Mouse (Mus musculus): ENCODE measurements around the gene Ctdspl. TPM values are rescaled to one million over a fixed set of nuclear protein-coding genes. Genes with fewer than 3 reads are reported as not detected.

Gene Ctdspl
- polyA plus RNA-seq, 1 experiment from 2014 or later: 9.0 TPM

DNA sequence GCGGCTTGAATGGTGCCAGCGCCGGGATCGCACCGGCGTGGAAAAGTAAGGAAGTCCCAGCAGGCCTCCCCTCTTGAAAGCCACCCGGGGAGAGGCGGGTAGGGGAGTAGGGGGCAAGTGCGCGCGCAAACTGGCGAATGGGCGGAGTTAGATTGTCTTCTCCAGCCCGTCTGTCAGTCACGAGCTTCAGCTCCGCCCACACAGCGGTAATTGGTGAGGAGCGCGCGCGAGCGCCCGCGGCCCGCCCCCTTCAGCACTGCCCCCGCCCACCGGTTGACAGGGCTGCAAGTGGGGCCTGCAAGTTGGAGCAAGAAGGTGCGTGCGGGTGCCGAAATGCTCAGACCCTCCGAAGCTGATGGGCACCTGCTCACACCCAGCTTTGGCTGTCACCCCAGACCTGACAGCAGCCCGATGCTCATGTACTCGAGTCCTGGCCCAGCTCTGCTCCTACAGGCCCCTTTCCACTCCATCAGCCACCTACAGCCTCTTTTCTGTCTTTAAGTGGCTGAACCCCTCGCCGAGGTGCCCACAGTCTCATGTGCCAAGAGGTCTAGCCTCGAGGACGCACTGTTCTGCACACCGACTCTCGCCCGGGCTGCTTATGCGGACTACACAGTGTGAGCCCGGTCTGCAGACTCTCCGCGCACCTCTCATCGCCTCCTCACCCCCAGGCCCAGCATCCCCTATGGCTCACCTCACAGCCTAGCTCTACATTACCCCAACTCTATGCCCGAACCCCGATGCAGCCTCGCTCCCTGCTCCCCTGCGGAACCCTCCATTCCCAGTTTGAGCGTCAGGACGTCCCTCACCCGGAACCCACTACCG is 755 bp upstream of the Ctdspl start:
- peak overlapping the region; percentile 59 for H3K27ac ChIP-seq (ENCODE audit: low read depth, low read length)
- H3K4me3 ChIP-seq (ENCODE audit: low read depth, low read length): peak overlapping the region; percentile 73
- no peaks in the 10 kb centered on the region for H3K27me3 ChIP-seq (ENCODE audit: control insufficient read depth, insufficient read depth, low read length)
- peak; percentile 99 for DNase-seq (ENCODE audit: low spot score)
- H3K9ac ChIP-seq (ENCODE audit: low read length): peak overlapping the region; percentile 82
- peak; percentile 89 for ATAC-seq (replicated peaks; ENCODE audit: low FRiP score)
- H3K4me1 ChIP-seq (replicated peaks; ENCODE audit: control insufficient read depth, insufficient read depth, low read length): peaks cover 7% of the 10 kb centered on the region; the same call in 1 of the 2 replicates
- H3K36me3 ChIP-seq (ENCODE audit: control insufficient read depth, insufficient read depth, low read length): no peaks in the 10 kb centered on the region
- peak overlapping the region; percentile 96 for H3K4me2 ChIP-seq (ENCODE audit: low read depth, low read length, severe bottlenecking)
- H3K9me3 ChIP-seq (ENCODE audit: control insufficient read depth, low read length): no peaks in the 10 kb centered on the region
- under 1% methylated on average over 53 of the region's 53 CpGs for WGBS

GRCm38 (mm10) chr9:118926688-118927321 is 552 bp downstream of the Ctdspl start:
- peak overlapping the region; percentile 59; the same call in 1 of the 2 replicates for H3K27ac ChIP-seq (ENCODE audit: low read depth, low read length)

GRCm38 (mm10) chr9:118927501-118927900 is 1.2 kb downstream of the Ctdspl start:
- Histone ChIP-seq H3K4me3 (ENCODE audit: low read depth, low read length) (peak overlapping the region; percentile 73), H3K36me3 (ENCODE audit: control insufficient read depth, insufficient read depth, low read length) (no peaks in the 10 kb centered on the region), H3K27ac (ENCODE audit: low read depth, low read length) (no peak overlapping the region), H3K4me1 (replicated peaks; ENCODE audit: control insufficient read depth, insufficient read depth, low read length) (peaks cover 5% of the 10 kb centered on the region; the same call in 1 of the 2 replicates), H3K4me2 (ENCODE audit: low read depth, low read length, severe bottlenecking) (peak overlapping the region; percentile 96), H3K9me3 (ENCODE audit: control insufficient read depth, low read length) (no peaks in the 10 kb centered on the region), H3K27me3 (ENCODE audit: control insufficient read depth, insufficient read depth, low read length) (no peaks in the 10 kb centered on the region), H3K9ac (ENCODE audit: low read length) (peak overlapping the region; percentile 82; the same call in 1 of the 2 replicates)
- no peak for DNase-seq (ENCODE audit: low spot score)
- no peak for ATAC-seq (replicated peaks; ENCODE audit: low FRiP score)
- 58% methylated on average over 8 of the region's 8 CpGs for whole genome bisulfite sequencing

More at GRCm38 (mm10) chr9:118926688-118927321, 552 bp downstream of the Ctdspl start:
- Histone ChIP-seq H3K9ac (ENCODE audit: low read length) (peak overlapping the region; percentile 82), H3K4me3 (ENCODE audit: low read depth, low read length) (peak overlapping the region; percentile 73), H3K4me1 (replicated peaks; ENCODE audit: control insufficient read depth, insufficient read depth, low read length) (peaks cover 5% of the 10 kb centered on the region; the same call in 1 of the 2 replicates), H3K4me2 (ENCODE audit: low read depth, low read length, severe bottlenecking) (peak overlapping the region; percentile 96), H3K36me3 (ENCODE audit: control insufficient read depth, insufficient read depth, low read length) (no peaks in the 10 kb centered on the region), H3K27me3 (ENCODE audit: control insufficient read depth, insufficient read depth, low read length) (no peaks in the 10 kb centered on the region), H3K9me3 (ENCODE audit: control insufficient read depth, low read length) (no peaks in the 10 kb centered on the region)
- peak; percentile 70 for DNase-seq (ENCODE audit: low spot score)
- WGBS: 3% methylated on average over 51 of the region's 68 CpGs
- ATAC-seq (replicated peaks; ENCODE audit: low FRiP score): peak; percentile 16; the same call in 1 of the 2 replicates

- Histone ChIP-seq H3K9ac (ENCODE audit: low read length) (no peak overlapping the region), H3K36me3 (ENCODE audit: control insufficient read depth, insufficient read depth, low read length) (no peaks in the 10 kb centered on the region), H3K4me3 (ENCODE audit: low read depth, low read length) (no peak overlapping the region), H3K9me3 (ENCODE audit: control insufficient read depth, low read length) (no peaks in the 10 kb centered on the region), H3K27me3 (ENCODE audit: control insufficient read depth, insufficient read depth, low read length) (no peaks in the 10 kb centered on the region), H3K27ac (ENCODE audit: low read depth, low read length) (no peak overlapping the region), H3K4me2 (ENCODE audit: low read depth, low read length, severe bottlenecking) (peak overlapping the region; percentile 96; the same call in 1 of the 2 replicates), H3K4me1 (replicated peaks; ENCODE audit: control insufficient read depth, insufficient read depth, low read length) (peaks cover 5% of the 10 kb centered on the region; the same call in 1 of the 2 replicates)
- no peak for ATAC-seq (replicated peaks; ENCODE audit: low FRiP score)
- 59% methylated on average over 2 of the region's 2 CpGs for WGBS
- DNase-seq (ENCODE audit: low spot score): no peak
Measured at GRCm38 (mm10) chr9:118928007-118928406, 1.8 kb downstream of the Ctdspl start.

DNA sequence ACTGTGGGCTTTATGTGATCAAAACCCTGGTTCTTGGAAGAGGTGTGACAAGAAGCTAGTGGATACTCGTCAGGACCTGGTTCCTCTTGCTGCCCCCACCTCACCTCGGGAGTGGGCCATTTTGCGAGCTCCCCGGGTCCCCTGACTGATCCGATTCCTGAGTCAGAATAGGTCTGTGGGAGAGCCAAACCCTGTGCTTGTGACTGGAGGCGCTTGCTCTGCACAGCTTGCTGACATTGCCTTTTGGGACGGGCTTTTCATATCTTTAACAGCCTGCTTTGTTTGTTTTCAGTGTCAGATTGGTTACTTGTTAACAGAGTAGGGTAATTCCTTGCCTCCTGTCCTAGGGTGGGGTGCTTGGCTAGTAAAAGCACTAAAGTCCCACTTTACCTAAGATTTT is 2.4 kb downstream of the Ctdspl start:
- DNase-seq (ENCODE audit: low spot score): no peak
- Histone ChIP-seq H3K9ac (ENCODE audit: low read length) (no peak overlapping the region), H3K36me3 (ENCODE audit: control insufficient read depth, insufficient read depth, low read length) (no peaks in the 10 kb centered on the region), H3K27me3 (ENCODE audit: control insufficient read depth, insufficient read depth, low read length) (no peaks in the 10 kb centered on the region), H3K9me3 (ENCODE audit: control insufficient read depth, low read length) (no peaks in the 10 kb centered on the region), H3K4me2 (ENCODE audit: low read depth, low read length, severe bottlenecking) (no peak overlapping the region), H3K4me3 (ENCODE audit: low read depth, low read length) (no peak overlapping the region), H3K4me1 (replicated peaks; ENCODE audit: control insufficient read depth, insufficient read depth, low read length) (peaks cover 5% of the 10 kb centered on the region; the same call in 1 of the 2 replicates), H3K27ac (ENCODE audit: low read depth, low read length) (no peak overlapping the region)
- no peak for ATAC-seq (replicated peaks; ENCODE audit: low FRiP score)
- 58% methylated on average over 7 of the region's 7 CpGs for WGBS

- ATAC-seq (replicated peaks; ENCODE audit: low FRiP score): no peak
- Histone ChIP-seq H3K9ac (ENCODE audit: low read length) (no peak overlapping the region), H3K27me3 (ENCODE audit: control insufficient read depth, insufficient read depth, low read length) (no peaks in the 10 kb centered on the region), H3K4me3 (ENCODE audit: low read depth, low read length) (no peak overlapping the region), H3K4me1 (replicated peaks; ENCODE audit: control insufficient read depth, insufficient read depth, low read length) (peaks cover 2% of the 10 kb centered on the region; the same call in 1 of the 2 replicates), H3K27ac (ENCODE audit: low read depth, low read length) (no peak overlapping the region), H3K9me3 (ENCODE audit: control insufficient read depth, low read length) (no peaks in the 10 kb centered on the region), H3K4me2 (ENCODE audit: low read depth, low read length, severe bottlenecking) (no peak overlapping the region), H3K36me3 (ENCODE audit: control insufficient read depth, insufficient read depth, low read length) (no peaks in the 10 kb centered on the region)
- no peak for DNase-seq (ENCODE audit: low spot score)
- 82% methylated on average over 9 of the region's 9 CpGs for WGBS
Measured at GRCm38 (mm10) chr9:118930611-118931010, 4.4 kb downstream of the Ctdspl start.

- no peak overlapping the region for H3K4me2 ChIP-seq (ENCODE audit: low read depth, low read length, severe bottlenecking)
- no peak for DNase-seq (ENCODE audit: low spot score)
- 93% methylated on average over 9 of the region's 9 CpGs for WGBS
- no peak for ATAC-seq (replicated peaks; ENCODE audit: low FRiP score)
- no peak overlapping the region for H3K9ac ChIP-seq (ENCODE audit: low read length)
- no peak overlapping the region for H3K4me3 ChIP-seq (ENCODE audit: low read depth, low read length)
- H3K4me1 ChIP-seq (replicated peaks; ENCODE audit: control insufficient read depth, insufficient read depth, low read length): no peaks in the 10 kb centered on the region
- H3K27ac ChIP-seq (ENCODE audit: low read depth, low read length): no peak overlapping the region
- no peaks in the 10 kb centered on the region for H3K36me3 ChIP-seq (ENCODE audit: control insufficient read depth, insufficient read depth, low read length)
- no peaks in the 10 kb centered on the region for H3K9me3 ChIP-seq (ENCODE audit: control insufficient read depth, low read length)
- H3K27me3 ChIP-seq (ENCODE audit: control insufficient read depth, insufficient read depth, low read length): no peaks in the 10 kb centered on the region
Measured at GRCm38 (mm10) chr9:118933800-118934199, 7.5 kb downstream of the Ctdspl start.

DNA sequence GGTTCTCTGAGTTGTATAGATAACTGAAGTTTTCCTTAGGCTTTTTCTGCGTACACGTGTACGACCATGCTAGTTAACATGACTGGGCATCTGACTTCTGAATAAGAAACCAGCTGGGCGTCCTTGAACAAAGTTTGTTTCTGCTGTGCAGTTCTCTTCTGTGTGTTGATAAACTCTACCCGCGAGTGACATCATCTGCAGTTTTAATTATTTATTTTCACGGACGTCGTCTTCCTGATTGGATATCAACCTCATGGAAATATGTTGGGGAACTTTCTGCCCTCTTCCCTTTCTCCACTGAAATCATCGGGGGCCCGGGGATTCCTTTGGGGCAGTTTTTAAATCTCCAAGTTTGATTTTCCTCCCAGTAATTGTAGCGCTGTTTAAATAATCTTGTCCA is 8.1 kb downstream of the Ctdspl start:
- Histone ChIP-seq H3K4me3 (ENCODE audit: low read depth, low read length) (no peak overlapping the region), H3K4me2 (ENCODE audit: low read depth, low read length, severe bottlenecking) (no peak overlapping the region), H3K9me3 (ENCODE audit: control insufficient read depth, low read length) (no peaks in the 10 kb centered on the region), H3K27me3 (ENCODE audit: control insufficient read depth, insufficient read depth, low read length) (no peaks in the 10 kb centered on the region), H3K27ac (ENCODE audit: low read depth, low read length) (no peak overlapping the region), H3K9ac (ENCODE audit: low read length) (no peak overlapping the region), H3K36me3 (ENCODE audit: control insufficient read depth, insufficient read depth, low read length) (no peaks in the 10 kb centered on the region), H3K4me1 (replicated peaks; ENCODE audit: control insufficient read depth, insufficient read depth, low read length) (no peaks in the 10 kb centered on the region)
- DNase-seq (ENCODE audit: low spot score): no peak
- WGBS: 89% methylated on average over 12 of the region's 12 CpGs
- ATAC-seq (replicated peaks; ENCODE audit: low FRiP score): no peak
